Mouse (Mus musculus): ENCODE measurements around the gene Olfr1087. TPM values are rescaled to one million over a fixed set of nuclear protein-coding genes. Genes with fewer than 3 reads are reported as not detected.
"Not testable (repeated sequence)": the region's sequence is repeated elsewhere in the genome, so short reads cannot be mapped to it uniquely, and the experiment has no call there.

Olfr1087 gene
- not detected for total RNA-seq (2022)

DNA sequence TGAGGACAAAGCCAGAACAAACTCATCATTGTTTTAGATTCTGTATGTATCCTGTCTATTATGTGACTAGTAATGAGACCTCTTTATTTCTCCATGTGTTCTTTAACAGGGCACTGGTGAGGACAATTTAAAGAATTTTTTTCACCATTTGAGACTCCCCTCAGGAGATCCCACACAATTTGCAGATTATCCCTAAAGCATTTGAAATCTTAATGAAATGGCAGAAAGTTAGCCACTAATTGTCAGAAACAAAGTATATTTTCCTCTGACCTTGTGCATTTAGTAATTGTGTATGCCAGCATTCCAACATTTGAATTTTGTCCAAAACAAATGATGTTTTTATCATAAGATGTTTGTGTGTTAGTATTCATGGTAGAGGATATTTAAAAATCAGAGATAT, at the start of gene Olfr1087:
Olfr1087 (minus strand) TSS at position 101 of the 400 bp plus-strand sequence.
- DNase-seq (ENCODE audit: low spot score in 2 of 2) = no peak

DNA sequence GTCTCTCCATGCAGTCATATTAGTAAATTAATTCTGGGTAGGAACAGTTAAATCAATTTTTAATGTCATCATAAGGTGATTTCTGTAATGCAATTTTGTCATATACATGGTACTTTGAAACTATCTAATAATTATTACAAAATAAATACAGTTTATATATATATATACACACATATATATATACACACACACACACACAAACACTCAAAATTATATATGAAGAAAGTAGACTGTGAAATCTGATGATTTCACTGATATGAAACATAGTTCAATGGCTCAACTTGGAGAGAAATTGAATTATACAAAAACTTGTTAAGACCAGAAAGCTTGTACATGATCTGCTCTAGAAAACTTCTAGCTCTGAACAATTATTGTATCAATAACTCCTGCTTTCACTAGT, 35.4 kb upstream of the Olfr1087 start, which contains the start of gene Olfr1089:
Olfr1089 (minus strand) TSS at position 101 of the 400 bp plus-strand sequence.
- no peak for DNase-seq (ENCODE audit: low spot score in 2 of 2)

DNA sequence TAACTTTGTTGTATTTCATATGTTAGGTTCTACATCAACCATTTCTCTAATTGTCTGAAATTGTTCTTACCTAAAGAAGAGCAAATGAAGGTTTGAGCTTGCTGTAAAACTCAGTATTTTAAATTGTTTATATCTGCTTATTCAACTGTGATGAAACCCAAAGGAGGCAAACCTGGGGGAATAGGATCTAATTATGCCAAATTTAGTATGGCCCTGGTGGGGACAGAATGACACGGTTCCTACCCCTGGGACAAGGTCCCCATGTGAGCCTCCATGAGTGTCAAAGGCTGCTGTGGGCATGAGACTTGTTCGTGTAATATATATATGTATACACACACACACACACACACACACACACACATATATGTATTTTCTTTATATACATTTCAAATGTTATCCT, 18.2 kb downstream of the Olfr1087 start, which contains the start of gene Olfr1086:
Olfr1086 (minus strand) TSS at position 101 of the 400 bp plus-strand sequence.
- DNase-seq (ENCODE audit: low spot score in 2 of 2) = no peak

DNA sequence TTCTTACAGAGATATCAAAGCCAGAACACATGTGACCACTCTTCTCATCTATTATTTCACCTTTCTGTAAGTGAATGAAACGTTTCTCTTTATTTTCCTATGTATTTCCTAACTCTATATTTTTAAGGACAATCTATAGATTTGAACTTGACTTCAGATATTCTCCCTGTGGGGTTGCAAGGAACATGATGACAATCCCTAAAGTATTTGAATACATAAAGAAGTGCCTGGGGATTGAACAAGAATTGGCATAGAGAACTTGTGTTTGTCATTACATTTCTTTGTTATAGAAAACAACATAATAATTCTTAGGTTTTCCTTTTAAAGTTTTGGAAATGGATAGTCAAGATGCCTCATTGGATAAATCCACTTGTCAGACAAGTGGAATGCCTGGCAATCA, 36.3 kb downstream of the Olfr1087 start, which contains the start of gene Olfr1085:
Olfr1085 (minus strand) TSS at position 101 of the 400 bp plus-strand sequence.
- no peak for DNase-seq (ENCODE audit: low spot score in 2 of 2)

DNA sequence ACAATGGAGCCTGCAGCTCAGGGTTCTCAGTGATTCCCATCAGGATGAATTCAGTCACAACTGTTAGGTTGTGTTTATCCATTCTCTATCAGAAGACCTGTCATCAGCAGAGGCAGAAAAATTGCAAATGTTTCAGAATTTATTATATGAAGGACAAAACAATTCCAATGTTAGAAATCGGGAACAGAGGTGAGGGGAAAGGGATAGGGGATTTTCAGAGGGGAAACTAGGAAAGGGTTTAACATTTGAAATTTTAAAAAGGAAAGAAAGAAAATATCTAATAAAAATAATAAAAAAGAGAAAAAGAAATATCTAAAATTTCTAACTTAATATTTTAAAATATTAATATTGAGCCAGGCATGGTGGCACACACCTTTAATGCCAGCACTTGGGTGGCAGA, 58.6 kb downstream of the Olfr1087 start, which contains the start of gene Olfr1084:
Olfr1084 (minus strand) TSS at position 101 of the 400 bp plus-strand sequence.
- not testable (repeated sequence) for DNase-seq (ENCODE audit: low spot score in 2 of 2)

Other genes with a start within 250 kb of the Olfr1087 start
- gene Olfr1065, start 247.8 kb downstream of the Olfr1087 start, total RNA-seq (2022) = not detected
- gene Olfr1066, start 242.1 kb downstream of the Olfr1087 start, total RNA-seq (2022) = not detected
- not detected for gene Olfr228, start 211.0 kb downstream of the Olfr1087 start, total RNA-seq (2022)
- not detected for gene Olfr1076, start 189.9 kb downstream of the Olfr1087 start, total RNA-seq (2022)
- not detected for gene Olfr1079, start 155.9 kb downstream of the Olfr1087 start, total RNA-seq (2022)
- gene Olfr1080, start 140.2 kb downstream of the Olfr1087 start, total RNA-seq (2022) = not detected
- gene Olfr1082, start 99.4 kb downstream of the Olfr1087 start, total RNA-seq (2022) = not detected
- gene Olfr1084, start 58.7 kb downstream of the Olfr1087 start, total RNA-seq (2022) = not detected
- not detected for gene Olfr1085, start 36.4 kb downstream of the Olfr1087 start, total RNA-seq (2022)
- gene Olfr1086, start 18.3 kb downstream of the Olfr1087 start, total RNA-seq (2022) = not detected
- not detected for gene Olfr1089, start 35.3 kb upstream of the Olfr1087 start, total RNA-seq (2022)
- not detected for gene Olfr1090, start 60.6 kb upstream of the Olfr1087 start, total RNA-seq (2022)
- gene Olfr1093, start 84.1 kb upstream of the Olfr1087 start, total RNA-seq (2022) = not detected
- not detected for gene Olfr141, start 111.6 kb upstream of the Olfr1087 start, total RNA-seq (2022)
- not detected for gene Olfr1094, start 126.3 kb upstream of the Olfr1087 start, total RNA-seq (2022)
- gene Olfr1095, start 153.3 kb upstream of the Olfr1087 start, total RNA-seq (2022) = not detected
- not detected for gene Gm13723, start 176.4 kb upstream of the Olfr1087 start, total RNA-seq (2022)
- not detected for gene Olfr1097, start 193.8 kb upstream of the Olfr1087 start, total RNA-seq (2022)
- gene Olfr1098, start 226.2 kb upstream of the Olfr1087 start, total RNA-seq (2022) = not detected

Measured in layer of hippocampus, adult 8-10 months (tissue).